Mouse (Mus musculus): ENCODE data around the gene Gm21103. TPM values are rescaled to one million over a fixed set of nuclear protein-coding genes. Genes with fewer than 3 reads are reported as not detected.
"Not testable (repeated sequence)": the region's sequence is repeated elsewhere in the genome, so short reads cannot be mapped to it uniquely, and the experiment has no call there.

The Gm21103 gene
- not detected for polyA plus RNA-seq (2012; fragmentation: generic; extraction: Trizol)
- long read RNA-seq, experiment 1: 0 reads
- long read RNA-seq, experiment 2: 0 reads

- H3K27me3 ChIP-seq (ENCODE audit: control insufficient read depth, insufficient read depth, insufficient read length); H3K4me3 ChIP-seq (ENCODE audit: insufficient read depth, poor library complexity, severe bottlenecking); H3ac ChIP-seq (ENCODE audit: control insufficient read depth, insufficient read length, low read depth); H3K79me2 ChIP-seq (ENCODE audit: control insufficient read depth, insufficient read depth); H3K79me3 ChIP-seq (ENCODE audit: low read depth); H3K36me3 ChIP-seq (ENCODE audit: control insufficient read depth, insufficient read depth): not testable (repeated sequence)
These were observed at the start of gene Gm21103 for GRCm38 (mm10) chr14:6304743-6305142. TSS of gene Gm21103 (minus strand) at chr14:6304843.

GRCm38 (mm10) chr14:6343578-6343977 is 38.9 kb upstream of the Gm21103 start, which contains the start of gene Gm3618:
TSS of gene Gm3618 (minus strand) at chr14:6343678.
- H3K36me3 ChIP-seq (ENCODE audit: control insufficient read depth, insufficient read depth); H3K4me3 ChIP-seq (ENCODE audit: insufficient read depth, poor library complexity, severe bottlenecking); H3ac ChIP-seq (ENCODE audit: control insufficient read depth, insufficient read length, low read depth); H3K79me3 ChIP-seq (ENCODE audit: low read depth); H3K79me2 ChIP-seq (ENCODE audit: control insufficient read depth, insufficient read depth); H3K27me3 ChIP-seq (ENCODE audit: control insufficient read depth, insufficient read depth, insufficient read length): not testable (repeated sequence)

- H3K79me3 ChIP-seq (ENCODE audit: low read depth); H3K4me3 ChIP-seq (ENCODE audit: insufficient read depth, poor library complexity, severe bottlenecking); H3ac ChIP-seq (ENCODE audit: control insufficient read depth, insufficient read length, low read depth); H3K27me3 ChIP-seq (ENCODE audit: control insufficient read depth, insufficient read depth, insufficient read length); H3K36me3 ChIP-seq (ENCODE audit: control insufficient read depth, insufficient read depth); H3K79me2 ChIP-seq (ENCODE audit: control insufficient read depth, insufficient read depth): not testable (repeated sequence)
These were observed 17.5 kb downstream of the Gm21103 start, which contains the start of gene Gm3411 for GRCm38 (mm10) chr14:6286931-6287715. TSS of gene Gm3411 (minus strand) at chr14:6287250.

Other genes starting within 250 kb of the Gm21103 start
- gene Gm6337, start 246.6 kb downstream of the Gm21103 start, polyA plus RNA-seq (2012; fragmentation: generic; extraction: Trizol): not detected
- gene Gm8206, start 210.9 kb downstream of the Gm21103 start, polyA plus RNA-seq (2012; fragmentation: generic; extraction: Trizol): not detected
- not detected for gene Gm3468, start 196.2 kb downstream of the Gm21103 start, polyA plus RNA-seq (2012; fragmentation: generic; extraction: Trizol)
- gene Gm3476, start 179.0 kb downstream of the Gm21103 start, polyA plus RNA-seq (2012; fragmentation: generic; extraction: Trizol): not detected
- gene Gm21560, start 85.6 kb downstream of the Gm21103 start, polyA plus RNA-seq (2012; fragmentation: generic; extraction: Trizol): not detected
- not detected for gene Gm3411, start 17.6 kb downstream of the Gm21103 start, polyA plus RNA-seq (2012; fragmentation: generic; extraction: Trizol)
- not detected for gene Gm3618, start 38.8 kb upstream of the Gm21103 start, polyA plus RNA-seq (2012; fragmentation: generic; extraction: Trizol)
- gene Gm16440, start 85.5 kb upstream of the Gm21103 start, polyA plus RNA-seq (2012; fragmentation: generic; extraction: Trizol): not detected
- not detected for gene Gm3591, start 107.6 kb upstream of the Gm21103 start, polyA plus RNA-seq (2012; fragmentation: generic; extraction: Trizol)
- gene Gm3594, start 139.8 kb upstream of the Gm21103 start, polyA plus RNA-seq (2012; fragmentation: generic; extraction: Trizol): not detected
- not detected for gene Gm8356, start 232.4 kb upstream of the Gm21103 start, polyA plus RNA-seq (2012; fragmentation: generic; extraction: Trizol)